Mouse (Mus musculus): ENCODE results near the gene Itpk1.
A peak's percentile ranks its signal among the peaks of the same experiment; 100 is the strongest.

Itpk1 gene

DNA sequence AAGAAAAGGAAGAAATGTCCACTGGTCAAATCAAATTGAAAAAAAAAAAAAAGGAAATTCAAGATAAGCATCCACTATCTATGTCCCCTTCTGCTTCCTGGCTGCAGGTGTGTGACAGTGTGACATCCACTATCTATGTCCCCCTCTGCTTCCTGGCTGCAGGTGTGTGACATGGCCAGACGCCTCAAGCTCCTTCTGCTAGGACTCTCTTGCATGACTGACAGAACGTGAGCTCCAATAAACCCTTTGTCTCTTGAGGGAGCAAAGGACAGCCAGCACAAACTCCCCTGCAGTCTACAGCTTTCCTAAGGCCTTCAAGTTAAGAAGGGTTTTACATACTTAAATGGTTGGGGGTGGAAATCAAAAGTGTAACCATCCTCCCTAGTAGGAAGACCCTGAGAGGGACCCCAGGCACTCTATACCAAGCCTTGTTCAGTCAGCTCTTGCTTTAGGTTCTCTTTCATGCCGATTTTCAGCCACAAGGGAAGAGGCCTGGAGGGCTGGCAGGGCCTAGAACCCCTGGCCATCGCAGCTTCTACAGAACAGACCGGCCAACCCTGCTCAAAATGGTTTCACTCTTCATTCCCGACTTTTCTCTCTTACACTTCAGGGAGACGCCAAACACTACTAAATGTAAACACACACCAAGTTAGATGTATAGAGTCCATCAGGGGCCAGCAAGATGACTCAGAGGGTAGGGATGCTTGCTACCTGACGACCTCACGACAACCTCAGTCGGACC, 10.1 kb upstream of the Itpk1 start:
- ATAC-seq (ENCODE audit: insufficient number of reproducible peaks, low FRiP score, low TSS enrichment), result no peak

DNA sequence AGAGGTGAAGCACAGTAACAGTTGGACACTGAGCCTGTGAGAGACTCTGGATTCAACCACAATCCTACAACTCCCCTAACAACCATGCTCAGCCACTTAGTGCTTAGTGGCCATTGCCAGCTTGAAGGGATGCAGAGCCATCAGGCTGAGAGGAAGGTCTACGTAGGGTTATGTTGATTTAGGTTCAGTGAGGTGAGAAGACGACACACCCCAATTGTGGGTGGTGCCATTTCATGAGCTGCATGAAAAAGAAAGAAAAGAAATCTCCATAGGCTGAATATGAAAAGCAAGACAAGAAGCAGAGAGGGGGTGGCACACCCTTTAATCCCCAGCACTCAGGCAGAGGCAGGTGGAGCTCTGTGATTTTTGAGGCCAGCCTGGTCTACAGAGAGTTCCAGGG, 9.4 kb upstream of the Itpk1 start:
- ATAC-seq (ENCODE audit: insufficient number of reproducible peaks, low FRiP score, low TSS enrichment), result no peak

DNA sequence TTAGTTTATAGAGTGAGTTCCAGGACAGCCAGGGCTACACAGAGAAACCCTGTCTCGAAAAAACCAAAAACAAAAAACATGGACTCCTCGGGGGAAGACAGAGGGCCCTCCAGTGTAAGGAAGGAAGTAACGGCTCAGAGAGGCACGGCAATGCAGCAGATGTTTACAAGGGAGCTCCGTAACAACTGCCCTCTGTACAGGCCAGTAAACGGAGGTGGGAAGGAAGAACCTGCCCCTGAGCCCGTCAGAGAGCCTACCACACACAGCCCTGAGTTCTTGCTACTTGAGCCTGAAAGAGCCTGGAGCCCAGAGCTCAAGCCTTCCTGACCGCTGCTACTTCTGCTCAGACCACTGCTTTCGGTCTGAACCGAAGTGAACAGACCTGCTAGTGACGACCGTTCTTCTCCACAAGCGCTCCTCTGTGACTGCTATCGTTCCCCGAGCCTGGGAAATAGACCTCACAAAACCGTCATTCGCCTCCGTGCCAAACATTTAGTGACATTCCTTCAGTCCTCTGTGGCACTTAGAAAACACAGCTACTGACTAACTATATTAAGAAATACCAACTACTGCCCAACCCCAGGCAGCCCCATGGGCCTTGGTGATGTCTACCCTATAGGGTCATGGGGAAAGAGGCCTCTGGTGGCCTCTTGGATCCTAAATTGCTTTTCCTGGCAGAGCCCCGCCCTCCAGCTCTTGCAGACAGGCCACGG, 8.6 kb upstream of the Itpk1 start:
- no peak for ATAC-seq (ENCODE audit: insufficient number of reproducible peaks, low FRiP score, low TSS enrichment)

DNA sequence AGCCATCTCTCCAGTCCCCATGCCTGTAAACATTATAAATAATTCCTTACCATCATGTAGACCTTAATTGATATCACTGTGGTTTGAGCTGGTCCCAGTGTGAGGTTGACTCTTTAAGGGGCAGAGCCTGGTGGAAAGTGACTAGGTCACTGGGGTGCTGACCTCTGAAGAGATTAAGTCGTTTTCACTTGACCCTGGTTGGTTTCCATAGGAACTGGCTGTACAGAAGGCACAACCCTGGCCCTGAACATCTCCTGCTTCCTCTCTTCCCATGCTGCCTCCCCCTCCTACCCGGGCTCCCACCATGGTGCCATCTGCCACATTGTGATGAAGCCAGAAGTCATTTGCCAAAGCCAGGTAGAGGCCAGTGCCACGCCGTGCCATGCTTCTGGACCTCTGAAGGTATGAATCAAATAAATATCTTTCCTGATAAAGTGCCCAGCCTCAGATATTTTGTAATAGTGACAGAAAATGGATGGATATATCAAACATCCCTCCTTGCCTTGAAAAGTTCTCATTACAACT, 6.2 kb upstream of the Itpk1 start:
- peak; percentile 88 for ATAC-seq (ENCODE audit: insufficient number of reproducible peaks, low FRiP score, low TSS enrichment)

DNA sequence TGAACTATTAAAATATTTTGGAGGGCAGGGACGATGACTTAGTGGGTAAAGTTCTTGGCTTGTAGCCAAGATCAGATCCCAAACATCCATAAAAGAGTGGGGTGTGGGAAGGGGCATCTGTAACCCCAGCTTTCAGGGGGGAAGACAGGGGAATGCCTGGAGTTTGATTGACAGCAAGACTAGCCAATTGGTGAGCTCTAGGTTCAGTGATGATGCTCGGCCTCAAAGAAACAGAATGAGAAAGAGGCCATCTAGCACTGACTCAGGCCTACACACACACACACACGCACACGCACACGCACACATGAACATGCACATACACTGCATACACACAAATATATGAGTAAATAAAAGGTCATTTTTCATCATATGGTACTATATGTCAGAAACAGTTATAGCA, 5.2 kb upstream of the Itpk1 start:
- no peak for ATAC-seq (ENCODE audit: insufficient number of reproducible peaks, low FRiP score, low TSS enrichment)

DNA sequence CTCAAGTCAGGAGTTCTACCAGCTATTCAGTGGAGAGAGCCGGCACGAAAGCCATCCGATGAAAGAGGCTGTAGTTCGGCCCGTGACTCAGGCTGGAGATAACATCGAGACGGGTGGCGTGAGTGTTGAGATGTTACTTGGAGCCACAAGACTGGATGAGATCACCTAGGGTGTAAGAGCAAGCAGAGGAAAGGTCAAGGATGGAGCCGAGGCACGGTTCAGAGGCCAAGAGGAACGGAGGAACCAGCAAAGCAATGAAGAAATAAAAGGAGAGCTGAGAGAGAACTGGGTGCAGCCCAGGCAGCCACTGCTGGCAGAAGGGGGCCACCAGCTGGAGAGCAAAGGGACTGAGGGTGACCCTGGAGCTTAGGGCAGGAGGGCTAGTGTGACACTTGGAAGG, 3.5 kb upstream of the Itpk1 start:
- no peak for ATAC-seq (ENCODE audit: insufficient number of reproducible peaks, low FRiP score, low TSS enrichment)

DNA sequence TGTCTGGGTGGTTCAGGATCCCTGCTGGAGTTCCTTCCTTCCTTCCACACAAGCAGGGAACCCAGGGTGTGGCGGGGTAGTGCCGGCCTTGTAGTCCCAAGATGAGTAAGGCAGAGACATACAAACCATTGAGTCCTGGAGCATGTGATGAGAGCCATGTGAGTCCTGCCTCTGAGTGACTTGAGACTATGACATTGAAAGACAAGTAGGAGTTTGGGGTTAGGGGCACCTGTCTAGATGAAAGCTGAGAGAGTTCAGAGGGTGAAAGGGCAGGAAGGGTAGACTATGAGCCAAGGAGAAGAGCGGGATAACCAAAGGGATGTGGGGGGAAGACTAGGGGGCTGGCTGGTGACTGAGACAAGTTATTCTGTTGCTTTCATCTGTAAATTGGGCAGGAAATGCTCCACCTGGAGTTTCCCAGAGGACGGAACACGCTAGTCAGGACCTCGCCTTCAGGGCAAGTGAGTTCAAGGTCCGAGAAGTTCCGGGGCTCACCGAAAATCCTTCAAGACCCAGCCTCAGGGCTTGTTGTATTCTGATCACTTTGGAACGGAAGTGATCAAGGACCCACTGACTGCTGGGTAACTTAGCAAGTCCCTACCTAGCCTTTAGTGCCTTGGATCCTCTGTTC, 2.2 kb upstream of the Itpk1 start:
- ATAC-seq (ENCODE audit: insufficient number of reproducible peaks, low FRiP score, low TSS enrichment), result no peak

DNA sequence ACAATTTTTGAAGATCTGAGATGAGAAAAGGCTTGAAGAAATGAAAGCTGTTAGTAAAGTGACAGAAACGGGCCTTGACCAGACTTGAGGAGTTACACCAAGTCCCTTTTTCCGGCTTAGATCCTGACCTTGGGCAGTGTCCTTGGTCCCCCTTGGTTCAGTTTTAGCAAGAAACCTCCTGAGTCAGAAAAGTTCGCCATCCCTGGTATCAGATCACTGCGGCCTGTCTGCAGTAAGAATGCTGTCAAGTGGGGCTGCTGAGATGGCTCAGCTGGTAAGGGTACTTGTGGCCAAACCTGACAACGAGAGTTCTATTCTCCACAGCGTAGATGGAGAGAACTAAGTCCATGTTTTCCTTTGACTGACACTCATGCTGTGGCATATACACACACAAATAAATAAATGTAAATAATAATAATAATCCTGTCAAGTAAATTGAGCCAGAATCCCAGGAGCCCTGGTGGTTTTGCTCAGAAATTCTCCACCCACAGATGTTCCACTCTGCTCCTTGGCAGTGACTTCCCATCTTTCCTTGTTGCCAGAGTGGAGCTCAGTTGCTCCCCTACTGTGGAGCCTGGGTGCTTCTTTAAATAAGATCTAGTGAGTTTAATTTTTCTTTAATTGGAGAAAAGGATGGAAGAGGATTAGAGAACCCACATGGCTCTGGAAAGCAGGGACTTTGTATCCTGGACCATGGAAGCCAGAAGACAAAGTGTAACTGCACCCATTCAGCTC, 1.3 kb upstream of the Itpk1 start:
- no peak for ATAC-seq (ENCODE audit: insufficient number of reproducible peaks, low FRiP score, low TSS enrichment)

DNA sequence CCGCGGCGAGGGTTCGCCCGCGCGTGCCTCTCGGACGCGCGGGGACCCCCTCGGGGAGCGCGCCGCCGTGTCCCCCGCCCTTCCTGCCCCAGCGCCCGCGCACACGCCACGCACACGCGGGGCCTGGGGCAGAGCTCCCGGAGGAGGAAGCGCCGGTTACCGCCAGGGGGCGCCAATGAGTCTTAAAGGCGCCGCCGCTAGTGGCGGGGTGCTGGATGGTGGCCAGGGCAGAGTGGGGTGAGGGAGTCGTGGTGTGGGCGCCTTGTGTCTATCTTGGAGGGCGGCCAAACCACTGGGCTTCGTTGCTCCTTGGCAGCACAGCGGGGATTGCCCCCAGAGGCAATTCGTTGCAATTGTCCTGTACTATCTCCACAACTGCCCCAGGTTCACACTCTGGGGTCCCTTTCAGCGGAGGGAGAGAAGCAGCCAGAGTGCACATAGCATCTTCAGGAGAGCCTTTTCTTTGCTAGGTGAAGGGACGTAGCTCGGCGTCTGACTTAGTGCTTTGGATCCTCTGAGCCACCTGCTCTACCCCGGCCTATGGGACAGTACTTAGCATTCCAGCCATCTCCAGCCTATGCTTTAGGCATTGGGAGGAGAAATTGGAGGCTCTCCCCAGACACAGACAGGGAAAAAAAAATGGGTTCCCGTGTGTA, 614 bp upstream of the Itpk1 start:
- ATAC-seq (ENCODE audit: insufficient number of reproducible peaks, low FRiP score, low TSS enrichment), result peak; percentile 56

DNA sequence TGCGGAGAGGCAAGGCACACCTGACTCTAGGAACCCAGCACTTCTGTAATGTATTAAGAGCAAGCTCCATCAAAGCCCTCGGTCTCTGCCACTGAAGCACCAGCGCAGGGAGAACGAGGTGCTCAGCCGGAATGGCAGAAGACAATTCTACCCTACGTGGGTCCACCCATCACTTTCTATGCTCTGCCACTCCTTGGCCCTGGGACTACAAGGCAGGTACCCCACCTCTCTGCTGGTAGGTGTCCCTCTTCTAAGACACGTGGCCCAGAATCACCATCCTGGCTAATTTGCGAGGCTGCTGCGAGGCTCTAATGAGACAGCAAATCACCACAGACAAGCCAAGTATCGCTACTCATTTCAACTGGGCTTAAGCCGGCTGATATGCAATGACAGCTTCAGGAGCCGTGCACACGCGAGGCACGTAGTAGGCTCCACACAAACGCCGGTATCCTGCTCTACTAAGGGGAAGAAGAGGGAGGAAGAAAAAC, 765 bp downstream of the Itpk1 start:
- ATAC-seq (ENCODE audit: insufficient number of reproducible peaks, low FRiP score, low TSS enrichment), result no peak

DNA sequence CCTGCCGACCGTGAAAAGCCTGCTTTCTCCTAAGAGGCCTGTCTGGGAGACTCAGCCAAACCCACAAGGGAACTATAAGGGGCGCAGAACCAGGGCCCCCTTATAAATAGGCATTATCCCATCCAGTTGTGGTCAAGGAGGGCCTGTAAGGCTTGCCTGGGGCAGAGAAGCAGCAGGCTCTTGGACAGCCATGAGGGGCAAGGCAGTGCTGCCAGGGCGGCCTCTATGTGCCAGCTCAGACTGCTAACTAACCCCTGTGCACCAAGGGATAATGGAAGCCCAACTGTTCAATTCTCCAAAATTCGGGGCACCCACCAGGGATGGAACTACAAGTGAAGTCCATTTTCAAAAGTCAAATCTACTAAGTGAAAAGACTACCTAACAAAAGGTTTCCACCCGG, 1.3 kb downstream of the Itpk1 start:
- ATAC-seq (ENCODE audit: insufficient number of reproducible peaks, low FRiP score, low TSS enrichment), result no peak

DNA sequence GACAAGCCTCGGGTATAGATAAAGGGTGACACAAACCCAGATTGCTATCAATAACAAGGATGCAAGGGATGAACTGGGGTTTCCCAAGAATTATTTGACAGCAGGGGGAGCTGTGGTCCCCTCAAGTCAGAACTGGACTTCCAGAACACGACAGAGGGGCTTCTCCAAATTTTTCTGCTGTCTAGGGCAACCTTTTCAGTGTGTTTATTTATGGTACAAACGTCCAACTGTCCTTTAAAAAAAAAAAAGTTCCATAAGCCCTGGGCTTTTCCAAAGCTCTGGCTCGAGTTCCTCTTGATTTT, 1.7 kb downstream of the Itpk1 start:
- ATAC-seq (ENCODE audit: insufficient number of reproducible peaks, low FRiP score, low TSS enrichment), result no peak

DNA sequence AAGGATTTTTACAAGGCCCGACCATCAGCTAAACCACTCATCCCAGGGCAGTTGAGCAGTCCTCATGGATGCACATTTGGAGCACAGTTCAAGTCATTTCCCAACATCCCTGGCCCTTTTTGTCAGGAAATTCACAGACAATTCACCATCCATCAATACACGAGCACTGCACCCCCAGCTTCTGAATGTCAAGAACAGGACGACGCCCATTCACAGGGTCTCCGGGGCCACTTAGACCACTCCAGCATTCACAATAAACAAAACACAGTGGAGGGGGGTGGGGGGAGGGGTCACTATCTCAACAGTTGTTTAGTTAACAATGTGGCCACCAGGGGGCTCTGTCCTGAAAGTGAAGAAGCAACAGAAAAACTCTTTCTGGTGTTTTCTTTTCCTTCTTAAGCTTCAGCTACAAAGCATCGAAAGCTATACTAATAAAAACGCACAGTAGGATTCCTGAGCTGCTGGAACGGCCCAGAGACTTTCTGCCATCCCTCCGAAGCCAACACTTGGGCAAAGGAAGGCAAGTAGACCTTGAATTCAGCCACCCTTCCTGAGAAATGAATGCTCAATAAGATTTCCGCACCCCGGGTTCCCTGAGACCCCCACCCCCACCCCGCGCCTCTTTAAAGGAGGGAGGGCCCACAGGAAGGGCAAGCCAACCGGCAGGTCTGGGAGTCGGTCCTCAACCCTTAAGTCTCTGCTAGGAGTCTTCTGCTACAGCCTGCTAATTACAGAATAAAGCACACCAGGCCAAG, 2.2 kb downstream of the Itpk1 start:
- no peak for ATAC-seq (ENCODE audit: insufficient number of reproducible peaks, low FRiP score, low TSS enrichment)

DNA sequence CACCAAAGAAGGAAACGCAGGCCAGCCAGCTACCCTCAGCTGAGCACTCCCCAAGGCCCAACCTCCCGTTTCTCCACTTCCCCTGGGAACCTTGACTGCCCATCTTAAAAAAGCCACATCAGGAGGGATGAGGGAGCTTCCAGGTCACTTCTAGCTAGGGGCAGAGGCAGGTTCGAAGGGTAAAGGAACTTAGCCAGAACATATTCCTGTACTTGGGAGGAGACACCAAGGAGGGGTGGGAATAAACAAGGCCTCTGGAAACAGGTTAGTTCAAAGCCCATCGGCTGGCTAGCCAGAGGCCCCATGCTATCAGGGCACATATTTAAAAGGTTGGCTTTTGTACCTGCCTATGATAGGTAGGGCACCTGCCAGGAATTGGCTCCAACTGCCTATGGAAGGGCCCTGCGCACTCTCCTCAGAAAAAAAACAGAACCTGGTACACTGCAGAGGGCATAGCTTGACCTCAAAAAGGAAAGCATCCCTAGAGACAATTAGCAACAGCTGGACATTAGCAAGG, 3.0 kb downstream of the Itpk1 start:
- ATAC-seq (ENCODE audit: insufficient number of reproducible peaks, low FRiP score, low TSS enrichment), result no peak

DNA sequence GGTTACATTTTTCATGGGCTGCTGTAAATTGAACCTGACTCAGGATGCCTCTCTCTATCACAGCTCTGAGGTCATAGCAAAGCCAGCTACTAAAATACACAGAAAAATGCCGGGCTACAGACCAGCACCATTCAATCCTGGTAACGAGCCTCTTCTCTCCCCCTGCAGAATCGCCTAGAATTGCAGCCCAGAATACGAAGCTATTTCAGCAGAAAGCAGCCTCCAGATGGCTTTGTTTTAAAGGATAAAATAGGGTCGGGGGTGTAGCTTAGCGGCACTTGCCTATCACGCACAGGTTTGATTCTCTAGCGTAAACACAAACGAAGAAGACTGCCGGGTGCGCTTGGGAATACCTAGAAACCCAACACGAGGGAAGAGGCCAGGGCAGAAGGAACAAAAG, 4.3 kb downstream of the Itpk1 start:
- no peak for ATAC-seq (ENCODE audit: insufficient number of reproducible peaks, low FRiP score, low TSS enrichment)

DNA sequence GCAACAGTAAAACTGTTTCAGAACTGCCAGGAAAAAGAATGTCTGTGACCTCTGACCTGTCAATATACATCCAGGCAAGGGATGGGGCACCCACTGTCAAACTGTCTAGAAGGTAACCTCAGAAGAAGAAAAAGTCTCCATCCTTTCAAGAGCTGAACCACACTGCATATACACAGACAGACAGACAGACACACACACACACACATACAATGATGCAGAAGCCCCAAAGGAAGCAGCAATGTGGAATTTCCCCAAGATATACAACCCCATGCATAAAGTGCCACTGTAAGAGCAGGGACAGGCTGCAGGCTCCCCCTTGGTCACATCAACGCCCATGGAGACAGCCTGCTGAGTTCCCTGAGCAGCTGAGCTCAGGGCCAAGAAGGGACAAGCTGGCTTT, 5.6 kb downstream of the Itpk1 start:
- no peak for ATAC-seq (ENCODE audit: insufficient number of reproducible peaks, low FRiP score, low TSS enrichment)

DNA sequence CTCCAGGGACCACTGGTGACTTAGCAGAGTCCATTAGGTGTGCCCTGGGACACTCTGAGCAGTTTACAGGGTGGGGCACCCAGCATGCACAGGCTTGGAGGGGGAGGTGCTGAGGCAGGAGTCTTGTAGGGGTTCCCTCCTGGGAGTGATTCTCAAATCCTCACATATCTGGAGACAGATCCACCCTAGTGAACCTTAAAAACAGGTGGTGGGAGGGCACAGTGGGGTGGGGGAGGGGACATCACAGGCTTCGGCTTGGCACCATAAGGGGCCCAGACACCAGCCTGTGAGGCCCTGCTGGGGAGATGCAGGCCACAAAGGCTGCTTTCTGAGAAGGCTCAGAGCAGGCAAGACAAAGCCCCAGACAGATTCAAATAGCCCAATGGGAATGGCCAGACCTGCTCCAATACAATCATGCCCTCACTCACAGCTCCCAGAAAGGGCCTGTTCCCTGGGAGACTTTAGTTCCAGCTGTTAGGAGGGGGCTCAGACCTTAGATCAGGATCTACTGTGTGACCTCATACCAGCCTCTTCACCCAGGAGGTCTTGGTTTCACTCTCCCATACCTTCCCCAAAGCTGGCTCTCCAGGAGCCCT, 6.5 kb downstream of the Itpk1 start:
- no peak for ATAC-seq (ENCODE audit: insufficient number of reproducible peaks, low FRiP score, low TSS enrichment)

DNA sequence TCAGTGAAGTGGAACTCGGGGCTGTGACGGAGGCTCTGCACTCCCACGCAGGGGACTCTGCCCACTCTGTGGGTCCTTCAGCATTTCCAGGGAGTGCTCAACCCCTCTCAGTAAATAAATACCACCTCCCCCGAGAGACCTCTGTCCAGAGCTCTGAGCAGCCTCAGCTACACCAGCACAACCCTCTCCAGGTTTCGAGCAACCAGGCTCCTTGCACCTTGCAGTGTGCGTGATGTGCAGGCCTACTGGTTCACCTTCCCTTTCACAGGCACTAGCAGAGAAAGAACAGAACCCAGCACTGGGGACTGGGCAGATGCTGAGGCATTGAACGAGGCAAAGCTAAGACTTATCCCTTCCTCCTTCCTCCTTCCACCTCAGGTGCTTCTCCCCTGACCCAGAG, 7.3 kb downstream of the Itpk1 start:
- ATAC-seq (ENCODE audit: insufficient number of reproducible peaks, low FRiP score, low TSS enrichment), result no peak
